Mouse (Mus musculus) cerebellum, adult 9-11 months (tissue): ENCODE data around the gene Gatb.
A peak's percentile ranks its signal among the peaks of the same experiment; 100 is the strongest.

Experiments
- DNase-seq: peaks from one replicate; pipeline ENCODE4 v3.0.0; 2022

Gatb gene

GRCm38 (mm10) chr3:85661926-85662813 lies 88.3 kb downstream of the Gatb start:
- no peak for DNase-seq

- no peak for DNase-seq
Measured at GRCm38 (mm10) chr3:85663826-85664225, 89.9 kb downstream of the Gatb start.

DNA sequence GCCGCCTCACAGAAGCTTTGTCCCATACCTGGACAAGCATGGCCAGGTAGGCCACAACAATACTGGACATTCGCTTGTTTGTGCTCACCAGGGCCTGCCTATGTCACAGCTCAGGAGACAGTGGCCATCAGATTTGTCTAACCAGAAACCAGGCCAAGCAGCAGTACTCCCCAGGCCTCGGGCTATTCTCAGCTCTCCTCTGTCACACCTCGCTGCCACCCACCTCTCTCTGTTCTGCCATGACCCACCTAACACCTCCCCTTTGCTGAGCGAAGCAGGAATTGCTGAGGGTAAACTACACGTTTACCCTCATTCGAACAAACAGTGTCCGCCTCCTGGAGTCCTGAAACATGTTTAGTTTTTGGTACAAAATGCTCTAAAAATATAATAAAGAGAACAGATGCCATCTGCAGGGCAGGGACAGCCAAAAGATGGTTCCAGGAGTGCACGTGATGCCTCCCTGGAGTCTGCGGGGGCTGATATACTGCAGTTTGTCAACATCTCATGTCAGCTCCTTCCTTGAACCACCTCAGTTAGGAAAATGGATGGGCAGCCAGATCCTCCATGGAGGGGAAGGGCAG lies 90.8 kb downstream of the Gatb start:
- DNase-seq = peak; percentile 79

DNA sequence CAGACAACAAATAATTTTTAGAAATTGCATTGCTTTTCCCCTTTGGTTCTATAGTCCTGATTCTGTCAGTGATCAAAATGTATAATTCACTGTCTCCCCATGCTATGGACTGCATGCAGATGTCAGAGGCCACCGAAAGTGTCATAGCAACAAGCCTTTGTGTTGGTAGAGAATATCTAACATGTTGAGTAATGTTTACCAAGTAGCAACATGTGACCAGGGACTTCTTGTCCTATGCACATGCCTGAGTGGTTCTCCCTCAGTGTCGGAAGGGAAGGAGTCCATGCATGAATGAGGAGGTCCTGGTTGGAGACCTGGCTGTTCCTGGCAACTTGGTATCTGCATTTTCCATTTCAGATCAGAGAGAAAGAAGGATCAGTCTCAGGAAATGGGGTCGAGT lies 92.2 kb downstream of the Gatb start:
- DNase-seq = no peak

GRCm38 (mm10) chr3:85666736-85667135 lies 92.8 kb downstream of the Gatb start:
- no peak for DNase-seq

GRCm38 (mm10) chr3:85667683-85668082 lies 93.8 kb downstream of the Gatb start:
- no peak for DNase-seq

- DNase-seq = no peak
Measured at GRCm38 (mm10) chr3:85669844-85670243, 95.9 kb downstream of the Gatb start.

DNA sequence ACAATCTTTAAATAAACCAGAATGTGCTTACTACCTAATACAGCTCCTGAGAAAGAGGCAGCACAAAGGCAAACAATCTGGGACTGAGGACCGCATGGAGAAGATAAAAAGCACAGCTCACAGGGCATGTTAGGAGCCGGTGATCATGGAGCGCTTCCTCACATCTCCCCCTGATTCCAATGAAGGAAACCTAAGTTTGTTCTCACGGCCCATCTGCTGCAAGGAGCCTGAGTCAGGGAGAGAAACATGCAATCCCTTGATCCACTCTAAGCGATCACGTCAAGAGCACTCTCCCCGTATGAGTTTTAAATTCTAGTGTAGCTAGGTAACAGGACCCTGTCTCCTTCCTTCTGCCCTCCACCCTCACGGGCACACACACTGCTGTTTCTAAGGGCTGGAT lies 103.2 kb downstream of the Gatb start:
- DNase-seq = no peak

GRCm38 (mm10) chr3:85677952-85678351 lies 104.0 kb downstream of the Gatb start:
- no peak for DNase-seq

DNA sequence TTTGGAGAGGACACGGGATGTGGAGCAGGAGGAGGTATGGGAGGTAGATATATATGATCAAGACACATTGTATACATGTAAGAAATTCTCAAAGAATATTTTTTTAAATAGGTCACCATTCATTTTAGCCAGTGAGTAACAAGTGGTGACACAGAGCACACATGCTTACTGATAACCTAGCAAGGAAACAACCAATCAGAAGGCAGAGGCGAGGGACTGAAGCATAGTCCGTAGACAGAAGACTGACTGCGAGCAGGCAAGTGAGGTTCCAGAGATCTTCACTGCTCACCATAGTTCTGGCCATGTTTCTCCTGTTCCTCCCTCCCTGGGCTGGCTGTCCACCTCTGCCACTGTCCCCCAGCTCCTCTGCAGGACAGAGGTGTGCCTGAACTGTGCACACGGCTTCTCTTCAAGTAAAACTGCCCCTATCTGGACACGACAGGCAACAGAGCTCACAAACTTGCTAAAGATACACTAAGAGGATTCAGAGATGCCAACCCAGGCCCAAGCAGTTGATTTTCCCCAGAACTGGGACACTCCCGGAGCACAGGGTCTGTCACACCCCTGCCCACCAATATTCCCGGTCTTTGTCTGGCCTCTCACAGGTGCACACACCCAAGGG lies 105.5 kb downstream of the Gatb start:
- DNase-seq = no peak

DNA sequence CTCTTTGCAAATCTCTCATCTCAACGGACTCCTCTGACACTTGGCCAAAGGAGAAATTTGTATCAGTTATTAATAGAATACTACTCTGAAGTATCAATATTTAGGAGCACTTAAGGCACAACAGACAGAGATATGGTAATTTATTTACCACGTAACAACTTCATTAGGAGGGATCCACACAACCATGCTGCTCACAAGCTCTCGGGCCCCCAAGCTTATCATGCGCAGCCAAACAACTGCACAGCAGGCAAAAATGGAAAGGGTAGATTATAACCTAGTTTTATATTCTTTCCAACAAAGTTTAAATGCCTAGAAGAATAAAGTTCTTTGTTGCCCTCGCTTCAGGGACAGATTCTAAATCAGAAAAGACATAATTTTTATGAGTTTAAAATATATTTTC lies 106.0 kb downstream of the Gatb start:
- DNase-seq = no peak

DNA sequence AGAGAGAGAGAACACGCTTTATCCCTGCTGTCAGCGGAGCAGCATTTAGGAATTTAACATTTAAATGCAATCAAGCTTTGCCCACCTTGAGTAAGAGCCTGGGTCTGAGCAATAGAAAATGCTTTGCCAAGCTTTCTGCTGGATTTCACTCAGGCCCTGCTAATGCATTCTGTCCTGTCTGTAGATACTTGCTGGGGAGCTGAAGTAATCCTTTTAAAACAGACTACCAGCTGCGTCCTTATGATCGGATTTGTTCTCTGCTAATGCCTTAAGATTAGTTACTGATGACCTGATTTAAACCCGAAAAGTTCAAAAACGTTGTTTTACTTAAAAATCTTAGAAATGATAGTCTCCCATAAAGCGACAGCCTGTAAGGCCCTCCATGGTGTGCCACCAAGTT lies 107.2 kb downstream of the Gatb start:
- no peak for DNase-seq

DNA sequence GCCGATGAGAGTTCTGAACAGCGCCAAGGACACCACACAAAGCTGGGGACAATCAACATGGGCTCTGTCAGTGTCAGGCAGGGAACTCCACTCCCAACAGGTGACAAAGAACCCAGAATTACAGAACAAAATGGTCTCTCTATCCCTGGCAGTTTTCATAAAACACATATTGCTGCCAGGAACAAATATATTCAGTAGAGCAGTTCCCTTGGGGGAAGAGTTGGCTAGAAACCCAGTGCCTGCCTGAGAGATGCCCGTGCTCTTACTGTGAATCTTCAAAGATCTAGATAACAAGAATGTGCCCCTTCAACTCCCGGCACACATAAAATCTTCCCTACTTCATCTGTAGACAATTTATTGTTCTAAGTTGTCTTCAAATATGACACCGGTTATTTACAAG lies 109.7 kb downstream of the Gatb start:
- no peak for DNase-seq

- DNase-seq = no peak
Measured at GRCm38 (mm10) chr3:85685271-85685670, 111.4 kb downstream of the Gatb start.

- no peak for DNase-seq
Measured at GRCm38 (mm10) chr3:85688341-85688740, 114.4 kb downstream of the Gatb start.

GRCm38 (mm10) chr3:85691134-85691533 lies 117.2 kb downstream of the Gatb start:
- no peak for DNase-seq

DNA sequence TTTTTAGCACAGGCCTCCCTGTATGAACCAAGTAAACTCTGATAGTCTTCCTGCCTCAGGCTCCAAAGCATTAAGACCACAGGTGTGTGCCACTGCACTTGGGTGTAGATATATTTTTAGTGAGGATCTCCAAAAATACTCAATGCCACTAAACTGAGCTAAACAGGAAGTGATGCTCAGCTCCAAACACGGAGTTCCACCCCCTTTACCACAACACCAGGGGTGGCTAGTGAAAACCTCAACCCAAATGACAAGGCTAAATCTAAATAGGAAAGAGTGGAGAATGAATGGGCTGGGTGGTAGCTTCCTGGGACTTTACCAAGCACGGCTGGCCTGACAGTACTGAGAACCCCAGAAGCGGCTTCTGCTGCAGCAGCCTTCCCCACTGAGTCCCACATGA lies 119.1 kb downstream of the Gatb start:
- DNase-seq = no peak

GRCm38 (mm10) chr3:85695056-85695455 lies 121.1 kb downstream of the Gatb start:
- DNase-seq = peak; percentile 36

- DNase-seq = no peak
Measured at GRCm38 (mm10) chr3:85698496-85698895, 124.6 kb downstream of the Gatb start.

DNA sequence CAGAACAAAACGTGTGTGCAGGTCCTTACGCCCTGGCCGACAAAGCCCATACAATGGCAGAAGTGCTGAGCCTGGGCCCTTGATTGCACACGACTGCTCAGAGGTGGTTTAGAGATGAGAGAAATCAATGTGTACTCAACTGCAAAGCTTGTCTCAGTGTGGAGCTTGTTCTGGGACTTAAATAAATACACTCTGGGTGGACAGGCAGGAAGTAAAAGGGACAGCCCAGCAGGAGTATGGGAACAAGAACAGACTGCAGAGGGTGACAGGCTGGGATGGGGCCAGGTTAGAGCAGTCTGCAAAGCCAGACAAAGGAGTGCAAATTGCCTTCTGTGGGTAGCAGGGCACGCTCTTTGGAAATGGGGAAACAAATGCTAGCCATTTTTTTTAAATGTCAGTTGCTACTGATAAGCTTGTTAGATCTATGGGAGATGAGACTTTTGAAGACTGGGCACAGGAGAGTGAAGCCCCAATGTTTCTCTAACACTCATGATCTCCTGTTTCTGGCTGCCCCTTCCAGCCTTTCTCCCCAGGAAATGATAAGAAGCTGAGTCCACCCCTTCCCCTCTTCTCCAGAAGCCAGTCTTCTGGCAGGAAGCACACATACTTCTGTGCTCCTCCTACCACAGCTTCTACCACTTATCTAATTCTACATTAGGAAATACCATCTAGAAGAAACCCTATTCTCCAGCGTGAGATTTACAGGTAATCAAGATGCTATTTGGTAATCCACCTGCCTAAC lies 129.4 kb downstream of the Gatb start:
- peak; percentile 63 for DNase-seq
